In genomic region chr11:5740599-5740964, GRCm38 (mm10) we compare ENCODE assay signal across 8 mouse cellular contexts. TPM values are rescaled to one million over a fixed set of nuclear protein-coding genes. Genes with fewer than 3 reads are reported as not detected.
DNase-seq lines count a peak whose midpoint lies in the region; ATAC-seq lines count a peak whose summit lies in the region.

No protein-coding gene starts in this region.

- ATAC-seq in frontal cortex, adult (ENCODE audit: low TSS enrichment) = peak; percentile 27
- peak; percentile 78 for ATAC-seq in embryonic facial prominence, embryonic 13.5 days (ENCODE audit: insufficient number of reproducible peaks, insufficient read depth, low FRiP score, low TSS enrichment, low read depth)
- peak; percentile 54 for ATAC-seq in intestine, embryonic 14.5 days (replicated peaks; ENCODE audit: low FRiP score, low TSS enrichment, low read depth)

- peak overlapping the region; percentile 91 for H3K4me2 ChIP-seq in embryonic facial prominence, embryonic 13.5 days
- peak overlapping the region; percentile 82 for H3K4me2 ChIP-seq in intestine, embryonic 14.5 days (ENCODE audit: low read length)

- peak overlapping the region; percentile 85 for H3K27ac ChIP-seq in embryonic facial prominence, embryonic 13.5 days
- H3K27ac ChIP-seq in intestine, embryonic 14.5 days (ENCODE audit: low read depth) = peak overlapping the region; percentile 82

- peaks cover 16% of the 10 kb centered on the region for H3K4me1 ChIP-seq in embryonic facial prominence, embryonic 13.5 days
- H3K4me1 ChIP-seq in intestine, embryonic 14.5 days (replicated peaks; ENCODE audit: control insufficient read depth, insufficient read depth, low read length) = no peaks in the 10 kb centered on the region

- no peaks in the 10 kb centered on the region for H3K36me3 ChIP-seq in embryonic facial prominence, embryonic 13.5 days
- H3K36me3 ChIP-seq in intestine, embryonic 14.5 days (ENCODE audit: control insufficient read depth, insufficient read depth, low read length) = no peaks in the 10 kb centered on the region

- no peak for DNase-seq in frontal cortex, postnatal 10 days (ENCODE audit: low spot score in 2 of 2)
- DNase-seq in A20 (ENCODE audit: low read depth, low spot score) = peak; percentile 69
- DNase-seq in intestine, embryonic 14.5 days (ENCODE audit: low spot score) = no peak
- peak; percentile 37 for DNase-seq in mesoderm, embryonic 11.5 days (ENCODE audit: low read depth, low spot score)
- DNase-seq in right cerebral cortex, adult 2 months (ENCODE audit: low spot score in 2 of 2) = no peak
- no peak for DNase-seq in gastrocnemius, adult 8-10 months (ENCODE audit: low spot score in 2 of 2)

- no peaks in the 10 kb centered on the region for H3K27me3 ChIP-seq in embryonic facial prominence, embryonic 13.5 days
- H3K27me3 ChIP-seq in intestine, embryonic 14.5 days (replicated peaks; ENCODE audit: control insufficient read depth, insufficient read depth, low read length) = no peaks in the 10 kb centered on the region

- no peaks in the 10 kb centered on the region for H3K9me3 ChIP-seq in embryonic facial prominence, embryonic 13.5 days
- H3K9me3 ChIP-seq in intestine, embryonic 14.5 days (ENCODE audit: control insufficient read depth, low read length) = no peaks in the 10 kb centered on the region

- peak overlapping the region; percentile 96 for H3K4me3 ChIP-seq in embryonic facial prominence, embryonic 13.5 days
- H3K4me3 ChIP-seq in intestine, embryonic 14.5 days (ENCODE audit: low read depth, low read length) = peak overlapping the region; percentile 83

- WGBS in embryonic facial prominence, embryonic 13.5 days = 3% methylated on average over 26 of the region's 26 CpGs
- 2% methylated on average over 26 of the region's 26 CpGs for WGBS in intestine, embryonic 14.5 days

- peak overlapping the region; percentile 98 for H3K9ac ChIP-seq in embryonic facial prominence, embryonic 13.5 days
- peak overlapping the region; percentile 95 for H3K9ac ChIP-seq in intestine, embryonic 14.5 days (ENCODE audit: low read length)

RNA-seq across cellular contexts. Expression of gene Urgcp, which starts 21.6 kb away (rescaled TPM):
- 28.6 and 28.7 TPM in 2 replicates for polyA plus RNA-seq in embryonic facial prominence, embryonic 13.5 days (2015; fragmentation: Nextera tagmentation; extraction: Ambion mirVana)
- polyA plus RNA-seq in intestine, embryonic 14.5 days (2014; fragmentation: Nextera tagmentation; extraction: Ambion mirVana) = 17.6 and 18.2 TPM in 2 replicates
- total RNA-seq in gastrocnemius, adult 8-10 months (2022) = 10 to 100 TPM; 46.2 to 52.2 (median 48.2) TPM

RNA-seq across cellular contexts. Expression of gene Mrps24, which starts 25.1 kb away (rescaled TPM):
- 180 and 187 TPM in 2 replicates for polyA plus RNA-seq in embryonic facial prominence, embryonic 13.5 days (2015; fragmentation: Nextera tagmentation; extraction: Ambion mirVana)
- 229 and 246 TPM in 2 replicates for polyA plus RNA-seq in intestine, embryonic 14.5 days (2014; fragmentation: Nextera tagmentation; extraction: Ambion mirVana)
- 100 to 1,000 TPM in 3 of 4 experiments, 10 to 100 TPM in 1; 98.9 to 119 (median 108) TPM for total RNA-seq in gastrocnemius, adult 8-10 months (2022)

RNA-seq across cellular contexts. Expression of gene Dbnl, which starts 47.7 kb away (rescaled TPM):
- polyA plus RNA-seq in embryonic facial prominence, embryonic 13.5 days (2015; fragmentation: Nextera tagmentation; extraction: Ambion mirVana) = 126 and 135 TPM in 2 replicates
- 116 and 126 TPM in 2 replicates for polyA plus RNA-seq in intestine, embryonic 14.5 days (2014; fragmentation: Nextera tagmentation; extraction: Ambion mirVana)
- total RNA-seq in gastrocnemius, adult 8-10 months (2022) = 10 to 100 TPM; 10.3 to 13.1 (median 12.2) TPM

Comparison
In these comparisons a context has a peak if more than half of its experiments do, and no peak if none do; other contexts are left out.
1. ATAC-seq: peak in every context shown above with its lines; median percentile 78 in embryonic facial prominence, embryonic 13.5 days; 54 in intestine, embryonic 14.5 days; 27 in frontal cortex, adult.
2. DNase-seq: peak in A20 (single experiment) and mesoderm, embryonic 11.5 days (single experiment); none in frontal cortex, postnatal 10 days (0 of 2), intestine, embryonic 14.5 days (single experiment), right cerebral cortex, adult 2 months (0 of 2) and gastrocnemius, adult 8-10 months (0 of 2).